Mouse (Mus musculus) kidney, embryonic 16.5 days (tissue): ENCODE results near the gene Prkacb. TPM values are rescaled to one million over a fixed set of nuclear protein-coding genes. Genes with fewer than 3 reads are reported as not detected.

Source experiments
- ATAC-seq: fragments of 200-750 bp; cut with Nextera tagmentation; 2 replicates; pipeline ENCODE4 v1.8.0; 2017; ENCODE audit warnings: moderate TSS enrichment; ENCODE audit not compliant: low FRiP score, low TSS enrichment
- H3K27ac ChIP-seq: fragments of 300-500 bp; sonication (generic); 2 replicates; pipeline ENCODE4 v1.5.1; 2014; ENCODE audit warnings: low read length
- H3K27me3 ChIP-seq: fragments of 300-500 bp; sonication (generic); 2 replicates; pipeline ENCODE4 v1.6.1; 2014; ENCODE audit warnings: low read length, control low read depth, mixed read lengths; ENCODE audit not compliant: insufficient read depth
- H3K36me3 ChIP-seq: fragments of 300-500 bp; sonication (generic); 2 replicates; pipeline ENCODE4 v1.6.1; 2014; ENCODE audit warnings: low read length, control low read depth, mixed read lengths; ENCODE audit not compliant: insufficient read depth
- H3K4me1 ChIP-seq: fragments of 300-500 bp; sonication (generic); 2 replicates; pipeline ENCODE4 v1.6.1; 2014; ENCODE audit warnings: low read length, control low read depth, mixed read lengths; ENCODE audit not compliant: insufficient read depth
- H3K4me2 ChIP-seq: fragments of 300-500 bp; sonication (generic); replicated peaks from 2 replicates; pipeline ENCODE4 v1.6.1; 2014; ENCODE audit warnings: low read depth, low read length
- H3K4me3 ChIP-seq: fragments of 300-500 bp; sonication (generic); 2 replicates; pipeline ENCODE4 v1.5.1; 2014; ENCODE audit warnings: mild to moderate bottlenecking, low read length
- H3K9ac ChIP-seq: fragments of 300-500 bp; sonication (generic); replicated peaks from 2 replicates; pipeline ENCODE4 v1.6.1; 2014; ENCODE audit warnings: low read length
- H3K9me3 ChIP-seq: fragments of 300-500 bp; sonication (generic); 2 replicates; pipeline ENCODE4 v1.6.1; 2016; ENCODE audit warnings: low read length, control low read depth
- WGBS: fragments of 180-500 bp; shearing (Covaris S2); extraction: QIAGEN DNeasy Blood & Tissue Kit; methylation state at CpG from one replicate; pipeline ENCODE4 v1.1.7; 2014; 5-methylcytosine and 5-hydroxymethylcytosine counted together
- polyA plus RNA-seq: library from polyadenylated mRNA; unstranded; fragments of >200 nt; fragmentation: Nextera tagmentation; extraction: Ambion mirVana; gene quantifications from 2 replicates; pipeline ENCODE4 v1.2.1, GENCODE M21; 2015

The Prkacb gene
- polyA plus RNA-seq, 1 experiment from 2014 or later, result 65.4 TPM

DNA sequence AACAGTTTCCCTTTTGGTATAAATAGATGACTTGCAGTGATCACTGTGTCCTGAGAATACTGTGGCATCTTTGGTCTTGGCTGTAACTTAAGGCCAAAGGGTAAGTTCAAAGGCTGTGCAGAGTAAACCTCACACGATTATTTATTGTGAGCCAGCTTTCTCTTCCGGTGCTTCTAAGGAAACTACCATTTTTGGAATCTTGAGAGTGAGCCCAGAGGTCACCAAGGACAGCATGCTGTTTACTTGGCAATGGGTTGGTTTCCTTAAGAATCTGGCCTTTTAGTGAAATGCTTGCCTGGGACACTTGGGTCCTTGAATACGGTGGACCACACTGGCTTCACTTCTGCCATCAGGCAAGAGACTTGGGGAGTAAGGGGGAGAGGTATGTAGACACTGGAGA lies 30.0 kb upstream of the Prkacb start:
- no peak for ATAC-seq
- H3K4me2 ChIP-seq, result no peak overlapping the region
- H3K4me1 ChIP-seq, result peaks cover 9% of the 10 kb centered on the region; the same call in 1 of the 2 replicates
- H3K36me3 ChIP-seq, result no peaks in the 10 kb centered on the region
- H3K4me3 ChIP-seq, result no peak overlapping the region
- H3K27me3 ChIP-seq, result no peaks in the 10 kb centered on the region
- no peak overlapping the region for H3K9ac ChIP-seq
- H3K9me3 ChIP-seq, result no peaks in the 10 kb centered on the region
- WGBS, result 23% methylated on average over 3 of the region's 3 CpGs
- no peak overlapping the region for H3K27ac ChIP-seq

DNA sequence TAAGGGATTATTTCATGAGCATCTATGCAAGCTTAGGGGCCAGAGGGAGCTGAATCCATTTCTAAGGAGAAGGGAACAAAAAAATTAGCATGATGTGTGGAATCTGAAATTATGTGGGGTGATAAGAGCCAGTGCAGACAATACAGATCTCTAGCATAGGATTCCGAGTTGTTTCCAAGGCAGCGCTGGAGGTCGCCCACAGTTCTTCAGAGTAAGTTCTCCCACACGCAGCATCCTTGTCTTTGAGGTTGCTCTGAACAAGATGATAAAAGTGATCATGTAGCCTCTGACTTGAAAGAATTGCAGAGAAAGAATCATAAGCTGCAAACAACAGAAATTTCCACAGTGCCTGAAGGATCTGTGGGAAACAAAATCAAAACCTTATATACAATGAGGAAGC lies 7.9 kb upstream of the Prkacb start:
- H3K9me3 ChIP-seq, result no peaks in the 10 kb centered on the region
- no peak overlapping the region for H3K4me3 ChIP-seq
- H3K27ac ChIP-seq, result no peak overlapping the region
- H3K4me2 ChIP-seq, result no peak overlapping the region
- no peaks in the 10 kb centered on the region for H3K36me3 ChIP-seq
- WGBS, result 88% methylated on average over 4 of the region's 4 CpGs
- H3K9ac ChIP-seq, result no peak overlapping the region
- no peak for ATAC-seq
- H3K27me3 ChIP-seq, result no peaks in the 10 kb centered on the region
- H3K4me1 ChIP-seq, result no peaks in the 10 kb centered on the region

DNA sequence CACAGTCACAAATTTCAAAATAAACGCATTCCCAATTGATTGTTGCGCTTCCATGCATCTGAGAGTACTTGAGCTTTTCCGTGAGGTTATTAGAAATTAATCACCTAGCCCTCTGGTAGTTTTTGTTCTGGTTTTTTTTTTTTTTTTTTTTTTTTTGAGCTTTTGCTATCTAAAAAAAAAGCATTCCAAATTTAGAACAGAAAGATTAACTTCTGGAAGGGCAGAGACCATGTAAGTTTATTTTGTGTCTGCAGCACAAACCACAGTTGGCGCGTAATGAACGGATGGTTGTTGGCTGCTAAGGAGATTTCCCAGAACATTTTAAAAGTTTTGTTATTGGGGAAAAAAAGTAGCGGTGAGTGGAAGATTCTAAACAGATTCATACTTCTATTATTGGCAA lies 834 bp upstream of the Prkacb start:
- Histone ChIP-seq H3K27ac (peak overlapping the region; percentile 92), H3K9ac (peak overlapping the region; percentile 96)

DNA sequence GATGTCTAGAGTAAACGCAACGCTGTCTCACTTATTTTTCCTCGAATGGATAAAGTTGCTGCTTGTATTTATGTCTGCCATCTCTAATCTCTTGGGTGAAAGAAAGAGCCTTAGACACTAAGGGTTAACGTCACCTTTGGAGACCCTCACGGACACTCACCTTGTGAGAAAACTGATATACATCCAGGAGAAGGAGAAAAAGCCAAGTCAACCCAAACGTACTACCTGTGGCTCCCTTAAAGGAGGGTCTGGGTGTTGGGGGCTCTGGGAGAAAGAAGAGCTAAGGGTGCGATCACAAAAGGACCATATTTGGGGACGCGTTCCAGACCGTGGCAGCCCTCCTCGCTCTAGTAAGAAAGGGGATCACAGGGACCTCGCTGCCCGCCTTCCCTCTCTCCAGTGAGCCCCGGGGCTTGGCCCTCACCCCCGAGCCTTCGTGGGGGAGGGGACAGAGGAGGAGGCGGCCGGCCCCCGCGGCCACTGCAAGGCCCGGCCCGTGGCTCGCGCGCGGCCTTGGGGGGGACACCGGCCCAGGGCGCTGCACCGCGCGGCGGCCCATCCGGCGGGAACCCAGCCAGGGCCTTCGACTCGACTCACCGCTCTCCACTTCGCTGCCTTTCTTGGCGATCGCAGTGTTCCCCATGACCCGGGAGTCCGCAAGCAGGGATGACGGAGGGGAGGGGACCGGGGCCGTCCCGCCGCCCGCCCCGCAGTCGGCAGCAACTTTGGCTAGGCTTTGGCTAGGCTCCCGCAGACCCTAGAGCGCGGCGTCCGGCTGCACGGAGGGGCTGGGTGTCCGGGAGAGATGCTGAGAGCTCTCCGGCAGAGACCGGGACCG lies 530 bp downstream of the Prkacb start:
- WGBS, result under 1% methylated on average over 53 of the region's 60 CpGs
- peak; percentile 86 for ATAC-seq
- H3K36me3 ChIP-seq, result no peaks in the 10 kb centered on the region
- H3K4me1 ChIP-seq, result peaks cover 8% of the 10 kb centered on the region
- peak overlapping the region; percentile 96 for H3K9ac ChIP-seq
- H3K27me3 ChIP-seq, result no peaks in the 10 kb centered on the region
- peak overlapping the region; percentile 90 for H3K4me3 ChIP-seq
- H3K4me2 ChIP-seq, result peak overlapping the region; percentile 83
- H3K27ac ChIP-seq, result peak overlapping the region; percentile 87
- H3K9me3 ChIP-seq, result no peaks in the 10 kb centered on the region

More for the DNA sequence above, 834 bp upstream of the Prkacb start:
- H3K4me3 ChIP-seq, result peak overlapping the region; percentile 90
- no peaks in the 10 kb centered on the region for H3K27me3 ChIP-seq
- no peaks in the 10 kb centered on the region for H3K9me3 ChIP-seq
- H3K4me2 ChIP-seq, result peak overlapping the region; percentile 90
- H3K4me1 ChIP-seq, result peaks cover 8% of the 10 kb centered on the region
- ATAC-seq, result no peak
- 55% methylated on average over 7 of the region's 7 CpGs for WGBS
- no peaks in the 10 kb centered on the region for H3K36me3 ChIP-seq

DNA sequence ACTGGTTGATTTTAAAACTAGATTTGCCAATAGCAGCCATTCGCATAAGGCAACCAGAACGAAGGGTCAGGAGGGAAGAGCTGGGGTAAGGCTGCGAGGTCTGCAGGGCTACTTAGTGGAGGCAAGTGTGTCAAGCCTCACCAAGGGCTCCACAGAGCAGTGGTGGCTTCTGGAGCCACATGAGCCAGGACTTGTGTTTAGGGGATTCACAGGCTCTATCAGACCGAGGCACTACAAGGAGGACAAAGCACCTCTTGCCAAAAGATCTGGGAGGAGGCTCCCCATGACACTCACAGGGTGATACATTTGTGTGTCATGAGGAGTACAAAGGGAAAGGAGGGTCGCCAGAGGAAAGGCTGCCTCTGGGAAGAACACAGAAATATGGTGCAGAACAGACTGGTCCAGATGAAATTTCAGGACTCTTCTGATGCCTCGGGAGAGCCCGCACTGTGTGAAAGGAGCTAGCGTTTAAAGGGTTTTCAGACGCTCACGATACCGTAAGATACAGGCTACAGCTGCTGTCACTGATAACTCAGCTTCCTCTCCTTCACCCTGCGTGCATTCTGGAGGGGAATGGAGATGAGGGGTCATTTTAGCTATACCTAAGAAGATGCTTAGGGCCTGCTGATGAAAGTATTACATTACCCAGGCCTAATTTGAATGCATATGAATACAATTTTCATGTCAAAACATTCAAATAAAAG lies 19.1 kb downstream of the Prkacb start:
- H3K27ac ChIP-seq, result no peak overlapping the region
- H3K9ac ChIP-seq, result no peak overlapping the region
- H3K27me3 ChIP-seq, result no peaks in the 10 kb centered on the region
- no peak overlapping the region for H3K4me3 ChIP-seq
- no peaks in the 10 kb centered on the region for H3K4me1 ChIP-seq
- H3K36me3 ChIP-seq, result peaks cover 7% of the 10 kb centered on the region; the same call in 1 of the 2 replicates
- H3K9me3 ChIP-seq, result no peaks in the 10 kb centered on the region
- no peak overlapping the region for H3K4me2 ChIP-seq
- 89% methylated on average over 12 of the region's 12 CpGs for WGBS
- no peak for ATAC-seq

DNA sequence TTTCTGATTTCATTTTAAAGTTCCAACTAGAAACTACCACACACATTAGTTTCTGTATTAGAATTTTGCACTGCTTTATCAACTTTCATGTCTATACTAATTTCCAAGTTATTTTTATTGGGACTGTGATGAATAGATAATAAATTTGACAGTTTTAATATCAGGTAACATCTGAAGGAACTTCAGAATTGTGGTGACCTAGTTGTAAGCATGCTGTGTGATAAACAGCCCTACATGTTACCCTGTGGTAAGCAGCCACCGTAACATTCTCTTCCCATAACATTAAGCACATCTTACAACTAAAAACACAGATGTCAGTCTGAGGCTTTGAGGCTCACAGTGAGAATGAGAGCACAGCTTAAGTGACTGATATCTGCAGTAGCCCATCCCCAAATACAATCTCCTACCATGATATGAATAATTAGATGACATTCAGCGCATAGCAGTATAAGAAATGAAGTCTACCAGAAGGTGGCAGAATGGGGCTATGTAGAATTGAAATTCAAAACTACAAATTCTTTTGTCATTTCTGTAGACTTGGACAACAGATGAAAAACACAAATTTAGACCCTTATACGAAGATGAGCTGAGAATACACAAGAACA lies 20.5 kb downstream of the Prkacb start:
- H3K27ac ChIP-seq, result no peak overlapping the region
- H3K9ac ChIP-seq, result no peak overlapping the region
- no peaks in the 10 kb centered on the region for H3K9me3 ChIP-seq
- no peaks in the 10 kb centered on the region for H3K4me1 ChIP-seq
- ATAC-seq, result no peak
- no peaks in the 10 kb centered on the region for H3K27me3 ChIP-seq
- H3K4me2 ChIP-seq, result no peak overlapping the region
- peaks cover 6% of the 10 kb centered on the region; the same call in 1 of the 2 replicates for H3K36me3 ChIP-seq
- 84% methylated on average over 3 of the region's 3 CpGs for WGBS
- H3K4me3 ChIP-seq, result no peak overlapping the region

DNA sequence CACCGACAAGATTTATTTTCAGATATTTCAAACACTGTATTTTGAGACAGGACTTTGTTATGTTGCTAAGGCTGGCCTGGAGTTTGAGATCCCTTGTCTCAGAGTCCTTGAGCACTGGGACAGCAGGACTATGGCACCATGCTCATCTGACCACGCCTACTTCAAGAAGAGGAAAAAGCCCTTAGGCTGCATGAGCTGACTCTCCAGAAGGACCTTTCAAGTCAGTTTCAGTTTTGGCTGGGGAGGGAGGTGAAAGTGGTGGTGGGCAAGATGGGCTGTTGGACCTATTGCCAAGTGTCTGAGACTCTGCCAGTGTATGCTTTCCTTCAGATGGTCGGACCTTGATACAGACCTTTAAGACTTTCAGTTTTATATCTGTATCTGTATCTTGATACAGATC lies 28.6 kb downstream of the Prkacb start:
- no peaks in the 10 kb centered on the region for H3K27me3 ChIP-seq
- 85% methylated on average over 3 of the region's 3 CpGs for WGBS
- H3K4me3 ChIP-seq, result no peak overlapping the region
- H3K36me3 ChIP-seq, result no peaks in the 10 kb centered on the region
- no peak overlapping the region for H3K9ac ChIP-seq
- H3K4me1 ChIP-seq, result peaks cover 11% of the 10 kb centered on the region; the same call in 1 of the 2 replicates
- no peaks in the 10 kb centered on the region for H3K9me3 ChIP-seq
- no peak overlapping the region for H3K27ac ChIP-seq
- H3K4me2 ChIP-seq, result no peak overlapping the region
- ATAC-seq, result no peak

DNA sequence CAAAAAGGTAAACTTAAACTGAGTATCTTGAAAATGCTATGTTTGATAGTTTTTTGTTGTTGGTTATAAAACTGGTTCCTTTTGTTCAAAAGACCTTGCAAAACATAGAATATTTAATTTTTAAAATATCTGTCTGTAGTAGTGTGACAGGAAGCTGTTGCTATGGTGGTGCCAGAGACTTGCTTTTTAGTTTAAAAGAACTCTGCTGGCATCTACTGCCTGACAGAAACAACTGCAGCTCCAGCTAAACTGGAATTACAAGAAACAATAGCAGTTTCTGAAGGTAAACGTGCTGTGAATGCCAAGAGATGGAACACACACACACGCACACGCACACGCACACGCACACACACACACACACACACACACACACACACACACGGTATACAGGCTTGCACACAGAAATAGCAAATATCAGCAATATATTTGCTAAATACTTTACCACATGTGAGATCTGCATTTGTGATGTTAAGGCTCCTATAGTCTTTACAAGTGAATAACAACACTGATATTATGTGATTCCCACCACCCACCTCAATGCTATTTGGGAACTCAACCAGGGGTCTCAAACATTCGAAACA lies 29.1 kb downstream of the Prkacb start:
- WGBS, result 71% methylated on average over 7 of the region's 7 CpGs
- Histone ChIP-seq H3K4me2 (no peak overlapping the region), H3K4me3 (no peak overlapping the region), H3K9me3 (no peaks in the 10 kb centered on the region), H3K27ac (no peak overlapping the region), H3K4me1 (peaks cover 12% of the 10 kb centered on the region; the same call in 1 of the 2 replicates), H3K36me3 (no peaks in the 10 kb centered on the region), H3K9ac (no peak overlapping the region), H3K27me3 (no peaks in the 10 kb centered on the region)
- ATAC-seq, result no peak

DNA sequence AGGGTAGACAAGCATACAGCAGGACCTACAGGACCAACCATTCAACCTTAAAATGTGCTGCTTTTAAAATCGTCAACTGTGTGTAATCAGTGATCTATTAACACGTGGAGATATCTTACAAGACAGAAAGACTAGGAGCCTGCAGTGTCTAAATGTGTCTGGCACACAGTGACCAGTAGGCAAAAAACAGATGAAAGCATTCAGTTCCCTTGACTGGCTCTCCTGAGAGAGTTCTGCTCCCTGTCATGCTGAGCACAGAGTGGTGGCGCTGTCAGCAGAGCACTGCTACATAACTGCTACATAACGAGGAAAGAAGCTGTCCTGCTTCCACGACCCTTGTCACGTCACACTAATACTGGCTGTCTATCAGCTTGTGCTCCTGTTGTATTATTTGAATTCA lies 30.2 kb downstream of the Prkacb start:
- peak; percentile 90 for ATAC-seq

More for the DNA sequence above, 30.2 kb downstream of the Prkacb start:
- H3K9ac ChIP-seq, result no peak overlapping the region
- H3K4me3 ChIP-seq, result no peak overlapping the region
- H3K4me1 ChIP-seq, result peaks cover 15% of the 10 kb centered on the region; the same call in 1 of the 2 replicates
- H3K27me3 ChIP-seq, result no peaks in the 10 kb centered on the region
- H3K36me3 ChIP-seq, result no peaks in the 10 kb centered on the region
- no peak overlapping the region for H3K4me2 ChIP-seq
- H3K27ac ChIP-seq, result 0 out of 2 replicates have a peak overlapping the region, but pooled peaks have one; percentile 50
- H3K9me3 ChIP-seq, result no peaks in the 10 kb centered on the region
- WGBS, result 48% methylated on average over 6 of the region's 6 CpGs
